Mouse (Mus musculus) midbrain, embryonic 10.5 days (tissue): ENCODE measurements around the gene Gnai2. TPM values are rescaled to one million over a fixed set of nuclear protein-coding genes. Genes with fewer than 3 reads are reported as not detected.
A peak's percentile ranks its signal among the peaks of the same experiment; 100 is the strongest.

Experiments
- DNase-seq: peaks from one replicate; pipeline ENCODE4 v3.0.0-alpha.2; 2017; ENCODE audit warnings: low spot score
- H3K27ac ChIP-seq: fragments of 300-500 bp; sonication (generic); replicated peaks from 2 replicates; pipeline ENCODE4 v1.5.1; 2016; ENCODE audit warnings: mild to moderate bottlenecking
- H3K27me3 ChIP-seq: fragments of 300-500 bp; sonication (generic); 2 replicates; pipeline ENCODE4 v1.6.1; 2016; ENCODE audit warnings: low read depth, mild to moderate bottlenecking; ENCODE audit not compliant: poor library complexity, severe bottlenecking
- H3K36me3 ChIP-seq: fragments of 300-500 bp; sonication (generic); 2 replicates; pipeline ENCODE4 v1.6.1; 2016; ENCODE audit warnings: mild to moderate bottlenecking, moderate library complexity
- H3K4me1 ChIP-seq: fragments of 300-500 bp; sonication (generic); 2 replicates; pipeline ENCODE4 v1.6.1; 2016
- H3K4me3 ChIP-seq: fragments of 300-500 bp; sonication (generic); 2 replicates; pipeline ENCODE4 v1.5.1; 2016; ENCODE audit warnings: mild to moderate bottlenecking, moderate library complexity
- H3K9me3 ChIP-seq: fragments of 300-500 bp; sonication (generic); replicated peaks from 2 replicates; pipeline ENCODE4 v1.6.1; 2016; ENCODE audit warnings: mild to moderate bottlenecking
- WGBS: fragments of 180-500 bp; shearing (Covaris S2); methylation state at CpG from one replicate; pipeline ENCODE4 v1.1.7; 2016; 5-methylcytosine and 5-hydroxymethylcytosine counted together
- polyA plus RNA-seq: library from polyadenylated mRNA; unstranded; fragments of >200 nt; fragmentation: Nextera tagmentation; extraction: Ambion mirVana; gene quantifications from 2 replicates; pipeline ENCODE4 v1.2.1, GENCODE M21; 2016

Gnai2 gene
- polyA plus RNA-seq, 1 experiment from 2014 or later, result 629 TPM

GRCm38 (mm10) chr9:107586974-107587832 lies 48.0 kb downstream of the Gnai2 start, which contains the start of gene Ifrd2:
Gene Ifrd2 (plus strand): TSS chr9:107587642.
- peaks cover 29% of the 10 kb centered on the region for H3K4me1 ChIP-seq
- H3K36me3 ChIP-seq, result peaks cover 51% of the 10 kb centered on the region
- H3K9me3 ChIP-seq, result no peaks in the 10 kb centered on the region
- DNase-seq, result peak; percentile 96
- WGBS, result 15% methylated on average over 46 of the region's 46 CpGs
- H3K27me3 ChIP-seq, result no peaks in the 10 kb centered on the region
- H3K4me3 ChIP-seq, result peak within 1 kb of the TSS; percentile 78
- H3K27ac ChIP-seq, result peak within 1 kb of the TSS; percentile 87

- 0 out of 2 replicates have a peak overlapping the region, but pooled peaks have one; percentile 49 for H3K27ac ChIP-seq
- H3K9me3 ChIP-seq, result no peaks in the 10 kb centered on the region
- WGBS, result 89% methylated on average over 5 of the region's 5 CpGs
- no peaks in the 10 kb centered on the region for H3K27me3 ChIP-seq
- H3K4me3 ChIP-seq, result peak overlapping the region; percentile 78; the same call in 1 of the 2 replicates
- H3K36me3 ChIP-seq, result peaks cover 44% of the 10 kb centered on the region
- H3K4me1 ChIP-seq, result peaks cover 33% of the 10 kb centered on the region
- DNase-seq, result no peak
Observed at GRCm38 (mm10) chr9:107586504-107586903, 48.7 kb downstream of the Gnai2 start.

- peaks cover 24% of the 10 kb centered on the region for H3K36me3 ChIP-seq
- H3K4me3 ChIP-seq, result no peak overlapping the region
- DNase-seq, result no peak
- H3K4me1 ChIP-seq, result peaks cover 51% of the 10 kb centered on the region
- H3K27ac ChIP-seq, result no peak overlapping the region
- H3K27me3 ChIP-seq, result no peaks in the 10 kb centered on the region
- WGBS, result 94% methylated on average over 14 of the region's 14 CpGs
- no peaks in the 10 kb centered on the region for H3K9me3 ChIP-seq
Observed at GRCm38 (mm10) chr9:107583174-107583573, 52.0 kb downstream of the Gnai2 start.

- Histone ChIP-seq H3K36me3 (peaks cover 24% of the 10 kb centered on the region), H3K4me3 (peak overlapping the region; percentile 5; the same call in 1 of the 2 replicates), H3K27me3 (no peaks in the 10 kb centered on the region), H3K4me1 (peaks cover 53% of the 10 kb centered on the region), H3K9me3 (no peaks in the 10 kb centered on the region), H3K27ac (no peak overlapping the region; the same call in 1 of the 2 replicates)
- DNase-seq, result no peak
- 93% methylated on average over 7 of the region's 7 CpGs for WGBS
Observed at GRCm38 (mm10) chr9:107582509-107583062, 52.6 kb downstream of the Gnai2 start.

- DNase-seq, result no peak
- 82% methylated on average over 4 of the region's 4 CpGs for WGBS
- peak overlapping the region; percentile 89; the same call in 1 of the 2 replicates for H3K27ac ChIP-seq
- H3K4me3 ChIP-seq, result peak overlapping the region; percentile 66
- H3K4me1 ChIP-seq, result peaks cover 57% of the 10 kb centered on the region
- no peaks in the 10 kb centered on the region for H3K27me3 ChIP-seq
- peaks cover 24% of the 10 kb centered on the region for H3K36me3 ChIP-seq
- H3K9me3 ChIP-seq, result no peaks in the 10 kb centered on the region
Observed at GRCm38 (mm10) chr9:107581584-107581983, 53.6 kb downstream of the Gnai2 start.

- Histone ChIP-seq H3K27ac (peak within 1 kb of the TSS; percentile 89), H3K36me3 (peaks cover 24% of the 10 kb centered on the region), H3K9me3 (no peaks in the 10 kb centered on the region), H3K4me1 (peaks cover 64% of the 10 kb centered on the region), H3K4me3 (peak within 1 kb of the TSS; percentile 66), H3K27me3 (no peaks in the 10 kb centered on the region)
- 1% methylated on average over 32 of the region's 32 CpGs for WGBS
- DNase-seq, result peak; percentile 82
Observed at GRCm38 (mm10) chr9:107580501-107581317, 54.5 kb downstream of the Gnai2 start, which contains the start of gene Hyal3. Gene Hyal3 (plus strand): TSS chr9:107580818.

- DNase-seq, result no peak
- Histone ChIP-seq H3K4me1 (peaks cover 67% of the 10 kb centered on the region), H3K36me3 (peaks cover 30% of the 10 kb centered on the region), H3K9me3 (no peaks in the 10 kb centered on the region), H3K27ac (0 out of 2 replicates have a peak overlapping the region, but pooled peaks have one; percentile 34), H3K27me3 (no peaks in the 10 kb centered on the region), H3K4me3 (peak overlapping the region; percentile 66; the same call in 1 of the 2 replicates)
- WGBS, result 94% methylated on average over 14 of the region's 14 CpGs
Observed at GRCm38 (mm10) chr9:107579023-107579900, 55.9 kb downstream of the Gnai2 start.

GRCm38 (mm10) chr9:107578587-107578986 lies 56.6 kb downstream of the Gnai2 start, which contains the start of gene Naa80:
Gene Naa80 (plus strand): TSS chr9:107578887.
- 0 out of 2 replicates have a peak within 1 kb of the TSS, but pooled peaks have one; percentile 35 for H3K27ac ChIP-seq
- WGBS, result 81% methylated on average over 3 of the region's 3 CpGs
- H3K36me3 ChIP-seq, result peaks cover 31% of the 10 kb centered on the region
- H3K4me3 ChIP-seq, result peak within 1 kb of the TSS; percentile 66; the same call in 1 of the 2 replicates
- H3K27me3 ChIP-seq, result no peaks in the 10 kb centered on the region
- peaks cover 67% of the 10 kb centered on the region for H3K4me1 ChIP-seq
- H3K9me3 ChIP-seq, result 0 out of 2 replicates have a peak, but pooled peaks cover 2% of the 10 kb centered on the region
- no peak for DNase-seq

GRCm38 (mm10) chr9:107577871-107578270 lies 57.3 kb downstream of the Gnai2 start:
- Histone ChIP-seq H3K27me3 (no peaks in the 10 kb centered on the region), H3K36me3 (peaks cover 31% of the 10 kb centered on the region), H3K9me3 (0 out of 2 replicates have a peak, but pooled peaks cover 6% of the 10 kb centered on the region), H3K27ac (0 out of 2 replicates have a peak overlapping the region, but pooled peaks have one; percentile 35), H3K4me1 (peaks cover 67% of the 10 kb centered on the region), H3K4me3 (peak overlapping the region; percentile 53; the same call in 1 of the 2 replicates)
- 95% methylated on average over 10 of the region's 10 CpGs for WGBS
- no peak for DNase-seq

- Histone ChIP-seq H3K36me3 (peaks cover 39% of the 10 kb centered on the region), H3K4me1 (peaks cover 66% of the 10 kb centered on the region), H3K27ac (peak within 1 kb of the TSS; percentile 81), H3K9me3 (0 out of 2 replicates have a peak, but pooled peaks cover 6% of the 10 kb centered on the region), H3K4me3 (peak within 1 kb of the TSS; percentile 53), H3K27me3 (no peaks in the 10 kb centered on the region)
- DNase-seq, result peak; percentile 85
- WGBS, result 30% methylated on average over 16 of the region's 16 CpGs
Observed at GRCm38 (mm10) chr9:107576357-107577107, 58.6 kb downstream of the Gnai2 start, which contains the start of gene Hyal1. Gene Hyal1 (plus strand): TSS chr9:107576927.
